Mouse (Mus musculus) limb, embryonic 12.5 days (tissue): ENCODE measurements around the gene Mtmr14. TPM values are rescaled to one million over a fixed set of nuclear protein-coding genes. Genes with fewer than 3 reads are reported as not detected.

Source experiments
- ATAC-seq: fragments of 200-750 bp; cut with Nextera tagmentation; 2 replicates; pipeline ENCODE4 v1.8.0; 2017; ENCODE audit warnings: low read depth, moderate TSS enrichment; ENCODE audit not compliant: insufficient number of reproducible peaks, insufficient read depth, low FRiP score, low TSS enrichment
- H3K27ac ChIP-seq: fragments of 300-500 bp; sonication (generic); 2 replicates; pipeline ENCODE4 v1.5.1; 2016; ENCODE audit warnings: mild to moderate bottlenecking, moderate library complexity
- H3K27me3 ChIP-seq: fragments of 300-500 bp; sonication (generic); 2 replicates; pipeline ENCODE4 v1.6.1; 2016; ENCODE audit warnings: mild to moderate bottlenecking, moderate library complexity
- H3K36me3 ChIP-seq: fragments of 300-500 bp; sonication (generic); 2 replicates; pipeline ENCODE4 v1.6.1; 2016; ENCODE audit warnings: mild to moderate bottlenecking, moderate library complexity
- H3K4me1 ChIP-seq: fragments of 300-500 bp; sonication (generic); replicated peaks from 2 replicates; pipeline ENCODE4 v1.6.1; 2016
- H3K4me2 ChIP-seq: fragments of 300-500 bp; sonication (generic); 2 replicates; pipeline ENCODE4 v1.6.1; 2016; ENCODE audit warnings: mild to moderate bottlenecking, moderate library complexity
- H3K4me3 ChIP-seq: fragments of 300-500 bp; sonication (generic); replicated peaks from 2 replicates; pipeline ENCODE4 v1.5.1; 2016; ENCODE audit warnings: mild to moderate bottlenecking
- H3K9ac ChIP-seq: fragments of 300-500 bp; sonication (generic); replicated peaks from 2 replicates; pipeline ENCODE4 v1.6.1; 2016; ENCODE audit warnings: mild to moderate bottlenecking, moderate library complexity
- H3K9me3 ChIP-seq: fragments of 300-500 bp; sonication (generic); 2 replicates; pipeline ENCODE4 v1.6.1; 2016; ENCODE audit warnings: mild to moderate bottlenecking, moderate library complexity
- WGBS: fragments of 180-500 bp; shearing (Covaris S2); methylation state at CpG from one replicate; pipeline ENCODE4 v1.1.7; 2016; 5-methylcytosine and 5-hydroxymethylcytosine counted together
- polyA plus RNA-seq: library from polyadenylated mRNA; unstranded; fragments of >200 nt; fragmentation: Nextera tagmentation; extraction: Ambion mirVana; gene quantifications from 2 replicates; pipeline ENCODE4 v1.2.1, GENCODE M21; 2016

The Mtmr14 gene
- polyA plus RNA-seq, 1 experiment from 2014 or later, result 42.2 TPM

DNA sequence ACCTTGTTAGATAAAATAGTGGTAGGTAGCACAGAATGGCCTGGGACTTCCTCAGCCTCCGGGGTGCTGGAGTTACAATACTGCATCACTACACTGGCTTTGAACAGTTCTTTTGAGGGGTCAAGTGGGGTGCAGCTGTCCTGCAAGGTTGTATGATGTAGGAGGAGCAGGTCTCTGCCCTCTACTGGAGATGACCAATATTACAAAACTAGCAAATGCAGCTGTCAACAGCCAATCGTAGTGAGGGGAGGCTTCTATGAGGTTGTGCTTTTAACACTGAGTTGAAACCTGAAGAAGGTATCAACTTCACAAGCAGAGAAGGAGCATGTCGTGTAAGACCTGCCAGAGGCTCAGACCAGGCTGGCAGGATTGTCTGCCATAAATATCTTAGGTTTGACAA lies 64.6 kb downstream of the Mtmr14 start:
- no peak overlapping the region for H3K27ac ChIP-seq
- H3K4me3 ChIP-seq, result no peak overlapping the region
- no peaks in the 10 kb centered on the region for H3K27me3 ChIP-seq
- no peaks in the 10 kb centered on the region for H3K36me3 ChIP-seq
- no peak overlapping the region for H3K4me2 ChIP-seq
- 29% methylated on average over 3 of the region's 3 CpGs for WGBS
- no peak for ATAC-seq
- H3K4me1 ChIP-seq, result peaks cover 10% of the 10 kb centered on the region
- H3K9ac ChIP-seq, result no peak overlapping the region
- H3K9me3 ChIP-seq, result no peaks in the 10 kb centered on the region

DNA sequence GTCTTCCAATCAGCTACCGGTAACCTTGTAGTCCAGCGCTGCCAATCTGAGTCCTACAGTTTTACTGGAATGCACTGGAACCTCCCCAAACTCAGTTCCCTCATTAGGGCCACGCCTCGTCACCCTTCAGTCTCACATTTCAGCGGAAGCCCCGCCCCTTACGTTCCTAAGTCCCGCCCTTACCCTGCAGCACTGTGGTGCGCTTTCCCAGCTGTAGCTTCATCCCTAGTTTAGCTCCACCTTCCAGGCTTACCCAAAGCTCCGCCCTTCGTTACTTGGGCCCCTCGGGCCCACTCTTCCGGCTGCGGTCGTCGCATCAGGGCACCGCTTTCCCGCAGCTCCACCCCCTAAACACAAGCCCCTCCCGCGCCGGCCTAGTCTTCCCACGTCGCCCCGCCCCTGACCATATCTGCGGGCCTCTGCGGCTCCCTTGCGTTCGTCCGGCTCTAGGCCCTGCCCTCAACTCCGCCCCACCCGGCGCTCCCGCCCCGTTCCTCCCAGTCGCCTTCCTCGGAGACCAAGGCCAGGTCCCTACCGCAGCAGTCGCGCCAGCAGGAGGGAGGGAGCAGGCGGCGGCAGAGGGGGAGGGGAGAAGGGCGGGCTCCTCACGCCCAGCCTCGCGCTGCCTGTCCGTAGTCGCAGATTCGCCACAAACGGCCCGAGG lies 68.8 kb downstream of the Mtmr14 start:
- H3K9ac ChIP-seq, result peak overlapping the region; percentile 95
- no peaks in the 10 kb centered on the region for H3K27me3 ChIP-seq
- peaks cover 21% of the 10 kb centered on the region for H3K4me1 ChIP-seq
- peak overlapping the region; percentile 98 for H3K27ac ChIP-seq
- under 1% methylated on average over 50 of the region's 50 CpGs for WGBS
- peak overlapping the region; percentile 98 for H3K4me3 ChIP-seq
- peak; percentile 99 for ATAC-seq
- H3K4me2 ChIP-seq, result peak overlapping the region; percentile 94
- H3K36me3 ChIP-seq, result peaks cover 21% of the 10 kb centered on the region
- no peaks in the 10 kb centered on the region for H3K9me3 ChIP-seq

DNA sequence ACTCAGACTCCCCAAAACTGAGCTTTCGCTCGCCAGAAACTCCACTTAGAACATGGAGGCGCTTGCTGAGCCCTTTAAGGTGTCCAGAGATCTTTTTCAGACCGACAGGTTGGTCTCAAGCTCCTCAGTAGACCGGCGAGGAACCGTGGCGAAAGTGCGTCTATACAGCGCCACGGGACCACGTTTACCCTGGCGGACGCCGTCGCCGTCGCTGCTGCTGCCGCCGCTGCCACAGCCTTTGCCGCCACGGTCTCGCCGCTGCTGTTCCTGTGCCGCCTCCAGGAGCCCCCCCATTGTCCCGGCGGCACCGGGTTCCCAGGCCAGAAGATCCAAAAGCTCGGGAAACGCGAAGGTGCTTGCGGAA lies 69.3 kb downstream of the Mtmr14 start, which contains the start of gene Brpf1:
TSS of gene Brpf1 (plus strand) at position 152 of the 364 bp plus-strand sequence.
- ATAC-seq, result peak; percentile 48
- peak within 1 kb of the TSS; percentile 95 for H3K9ac ChIP-seq

DNA sequence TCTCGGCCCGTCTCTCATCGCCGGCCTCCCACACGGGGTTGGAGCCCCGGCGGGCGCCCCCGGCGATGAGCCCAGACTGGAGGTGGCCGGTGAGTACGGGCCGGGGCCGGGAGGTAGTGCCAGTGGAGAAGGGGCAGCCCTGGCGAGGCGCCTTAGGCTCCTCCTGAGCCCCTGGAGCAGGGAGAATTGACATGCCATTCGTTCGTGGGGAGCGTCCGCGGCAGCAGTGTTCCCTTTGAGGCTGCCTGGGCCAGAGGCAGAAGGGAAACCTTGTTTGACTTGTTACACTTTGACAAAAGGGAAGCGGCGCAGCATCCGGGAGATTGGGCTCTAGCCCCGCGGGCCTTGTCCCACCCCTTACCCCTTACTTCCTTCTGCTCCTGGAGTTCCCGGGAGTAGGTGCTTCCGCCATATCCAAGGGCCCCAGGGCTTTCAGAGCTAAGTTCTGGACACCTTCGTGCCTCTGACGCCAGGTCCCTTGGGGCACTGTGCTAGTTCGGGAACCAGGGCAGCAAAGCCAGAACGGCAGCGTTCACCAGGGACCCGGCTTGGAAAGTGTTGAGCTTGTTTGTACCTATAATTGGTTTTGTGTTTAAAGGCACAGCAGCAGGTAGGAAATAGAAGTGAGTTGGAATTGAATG lies 70.0 kb downstream of the Mtmr14 start:
- Histone ChIP-seq H3K4me2 (peak overlapping the region; percentile 94), H3K36me3 (peaks cover 30% of the 10 kb centered on the region), H3K4me1 (peaks cover 18% of the 10 kb centered on the region), H3K27ac (peak overlapping the region; percentile 98), H3K9me3 (no peaks in the 10 kb centered on the region), H3K9ac (peak overlapping the region; percentile 95), H3K4me3 (peak overlapping the region; percentile 98), H3K27me3 (no peaks in the 10 kb centered on the region)
- WGBS, result under 1% methylated on average over 33 of the region's 34 CpGs
- no peak for ATAC-seq

More for the DNA sequence above, 69.3 kb downstream of the Mtmr14 start, which contains the start of gene Brpf1:
- H3K4me1 ChIP-seq, result peaks cover 21% of the 10 kb centered on the region
- peak within 1 kb of the TSS; percentile 98 for H3K27ac ChIP-seq
- H3K4me3 ChIP-seq, result peak within 1 kb of the TSS; percentile 98
- no peaks in the 10 kb centered on the region for H3K9me3 ChIP-seq
- WGBS, result under 1% methylated on average over 32 of the region's 32 CpGs
- H3K27me3 ChIP-seq, result no peaks in the 10 kb centered on the region
- H3K36me3 ChIP-seq, result peaks cover 24% of the 10 kb centered on the region
- peak within 1 kb of the TSS; percentile 94 for H3K4me2 ChIP-seq

DNA sequence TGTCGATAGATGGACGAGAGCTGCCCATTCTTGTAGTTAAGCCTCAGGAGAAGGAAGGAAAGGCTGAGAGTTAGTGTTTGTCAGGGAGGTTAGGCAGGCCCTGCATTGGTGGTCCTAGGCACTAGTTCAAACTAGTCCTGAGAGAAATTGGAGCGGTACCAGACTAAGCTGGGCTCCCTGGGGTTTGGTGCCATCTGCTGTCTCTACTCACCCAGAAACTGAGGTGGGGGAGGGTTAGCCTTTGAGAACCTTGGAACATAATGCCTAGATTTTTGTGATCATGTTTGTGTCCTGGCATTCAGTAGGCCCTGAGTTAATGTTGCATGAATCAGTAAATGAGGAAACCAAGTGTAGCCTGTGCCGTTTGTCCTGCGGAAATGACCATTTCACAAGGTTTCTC lies 70.5 kb downstream of the Mtmr14 start:
- Histone ChIP-seq H3K27ac (no peak overlapping the region), H3K4me1 (peaks cover 17% of the 10 kb centered on the region), H3K27me3 (no peaks in the 10 kb centered on the region), H3K4me2 (peak overlapping the region; percentile 94), H3K36me3 (peaks cover 36% of the 10 kb centered on the region), H3K9me3 (no peaks in the 10 kb centered on the region), H3K4me3 (peak overlapping the region; percentile 98), H3K9ac (peak overlapping the region; percentile 95)
- ATAC-seq, result no peak
- 39% methylated on average over 5 of the region's 5 CpGs for WGBS

DNA sequence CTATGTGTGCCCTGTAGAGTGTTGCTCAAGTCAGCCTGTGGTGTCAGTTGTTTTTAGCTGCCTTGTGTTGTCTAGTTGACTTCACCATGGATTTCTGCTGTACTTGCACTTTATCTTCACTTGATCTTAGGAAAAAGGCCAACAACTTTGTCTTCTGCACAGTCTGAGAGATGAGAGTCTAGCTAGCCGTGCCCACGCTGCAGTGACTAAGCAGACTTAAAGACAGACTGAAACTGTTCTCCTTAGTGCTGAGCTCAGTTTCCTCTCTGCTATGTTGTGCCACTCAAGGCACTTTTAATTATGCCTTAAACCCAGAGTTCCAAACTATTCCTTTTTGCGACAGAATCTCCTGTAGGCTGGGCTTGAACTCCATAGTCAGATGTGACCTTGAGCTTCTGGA lies 78.3 kb downstream of the Mtmr14 start:
- Histone ChIP-seq H3K27me3 (no peaks in the 10 kb centered on the region), H3K27ac (no peak overlapping the region), H3K4me1 (no peaks in the 10 kb centered on the region), H3K4me2 (no peak overlapping the region), H3K9me3 (no peaks in the 10 kb centered on the region), H3K9ac (no peak overlapping the region), H3K36me3 (peaks cover 97% of the 10 kb centered on the region), H3K4me3 (no peak overlapping the region)
- ATAC-seq, result no peak
- WGBS, result 93% methylated on average over 3 of the region's 3 CpGs

DNA sequence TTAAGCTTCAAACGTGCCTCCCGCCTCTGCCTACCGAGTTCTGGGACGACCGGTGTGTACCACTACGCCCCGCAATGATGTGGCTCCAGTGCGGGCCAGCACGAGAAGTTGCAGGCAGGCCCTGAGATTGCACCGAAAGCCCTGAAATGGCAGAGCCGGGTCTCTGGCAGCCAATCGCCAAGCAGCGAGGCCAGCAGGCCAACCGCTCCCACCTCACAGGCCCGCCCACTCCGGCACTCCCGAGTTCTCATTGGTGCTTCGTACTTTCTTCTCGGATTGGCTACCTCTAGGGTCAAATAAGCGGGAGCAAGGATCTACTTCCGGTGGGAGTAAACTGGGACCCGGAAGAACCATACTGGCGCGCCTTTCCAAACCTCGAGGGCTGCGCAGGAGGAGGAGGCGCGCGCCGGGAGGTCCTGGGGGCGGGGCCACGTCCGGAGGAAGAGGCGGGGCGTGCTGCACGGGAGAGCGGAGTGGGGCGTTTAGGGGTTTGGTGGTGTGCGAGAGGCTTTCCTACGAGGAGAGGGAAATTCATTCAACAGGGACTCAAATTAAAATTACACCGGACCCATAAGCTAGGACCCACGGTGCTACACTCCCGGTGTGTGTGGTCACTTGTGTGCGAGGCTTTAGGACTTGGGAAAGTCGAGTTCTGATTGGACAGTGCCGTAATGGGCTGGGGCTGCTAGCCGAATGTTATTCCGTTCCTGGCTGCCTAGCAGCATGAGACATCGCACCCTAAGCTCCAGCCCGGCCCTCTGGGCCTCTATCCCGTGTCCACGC lies 89.1 kb downstream of the Mtmr14 start, which contains the start of gene Ogg1:
TSS of gene Ogg1 (plus strand) at position 440 of the 783 bp plus-strand sequence.
- Histone ChIP-seq H3K9ac (peak within 1 kb of the TSS; percentile 68), H3K4me2 (peak within 1 kb of the TSS; percentile 90), H3K27ac (peak within 1 kb of the TSS; percentile 93), H3K9me3 (no peaks in the 10 kb centered on the region), H3K4me1 (0 out of 2 replicates have a peak, but pooled peaks cover 7% of the 10 kb centered on the region), H3K27me3 (no peaks in the 10 kb centered on the region), H3K36me3 (peaks cover 61% of the 10 kb centered on the region), H3K4me3 (peak within 1 kb of the TSS; percentile 64)
- WGBS, result under 1% methylated on average over 52 of the region's 52 CpGs
- ATAC-seq, result peak; percentile 99

DNA sequence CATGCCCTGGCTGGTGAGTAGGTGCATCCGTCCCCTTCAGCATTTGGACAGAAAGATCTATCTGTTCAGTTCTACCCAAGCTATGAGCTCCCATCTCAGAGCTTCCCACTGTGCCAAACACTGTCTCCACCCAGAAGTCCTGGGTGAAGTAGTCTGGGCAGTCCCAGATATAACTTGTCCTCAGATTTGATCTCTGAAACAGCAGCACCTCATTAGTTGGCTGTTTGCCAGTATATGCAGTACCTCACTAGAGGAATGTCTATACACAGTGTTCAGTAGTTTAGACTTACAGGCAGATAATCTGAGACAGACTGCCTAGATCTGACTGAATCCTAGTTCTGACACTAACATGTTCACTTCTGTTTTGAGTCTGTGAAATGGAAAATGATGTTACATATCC lies 91.8 kb downstream of the Mtmr14 start:
- no peak for ATAC-seq

DNA sequence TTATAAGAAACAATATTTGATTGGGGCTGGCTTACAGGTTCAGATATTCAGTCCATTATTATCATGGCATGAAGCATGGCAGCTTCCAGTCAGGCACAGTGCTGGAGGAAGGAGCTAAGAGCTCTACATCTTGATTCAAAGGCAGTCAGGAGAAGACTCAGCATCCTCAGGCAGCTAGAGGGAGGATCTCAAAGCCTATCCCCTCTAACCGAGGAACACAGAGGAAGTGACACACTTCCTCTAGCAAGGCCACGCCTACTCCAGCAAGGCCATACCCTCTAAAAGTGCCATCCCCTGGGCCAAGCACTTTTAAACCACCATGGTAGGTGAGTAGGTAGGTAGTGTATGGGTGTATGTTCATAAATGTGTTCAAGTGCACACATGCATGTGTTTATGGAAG lies 92.9 kb downstream of the Mtmr14 start:
- Histone ChIP-seq H3K9ac (no peak overlapping the region), H3K4me1 (0 out of 2 replicates have a peak, but pooled peaks cover 7% of the 10 kb centered on the region), H3K27ac (no peak overlapping the region), H3K4me2 (no peak overlapping the region), H3K4me3 (no peak overlapping the region), H3K27me3 (no peaks in the 10 kb centered on the region), H3K36me3 (peaks cover 59% of the 10 kb centered on the region), H3K9me3 (no peaks in the 10 kb centered on the region)
- no peak for ATAC-seq
- WGBS, result 56% methylated on average over 2 of the region's 2 CpGs

More for the DNA sequence above, 91.8 kb downstream of the Mtmr14 start:
- Histone ChIP-seq H3K4me3 (no peak overlapping the region), H3K9me3 (no peaks in the 10 kb centered on the region), H3K36me3 (peaks cover 58% of the 10 kb centered on the region), H3K27ac (no peak overlapping the region), H3K9ac (no peak overlapping the region), H3K4me1 (0 out of 2 replicates have a peak, but pooled peaks cover 7% of the 10 kb centered on the region), H3K27me3 (no peaks in the 10 kb centered on the region), H3K4me2 (no peak overlapping the region)
- 94% methylated on average over 1 of the region's 1 CpGs for WGBS
